Mouse (Mus musculus) hindbrain, postnatal 0 days (tissue): ENCODE results near the gene Pnkd. TPM values are rescaled to one million over a fixed set of nuclear protein-coding genes. Genes with fewer than 3 reads are reported as not detected.
"Not testable (repeated sequence)": the region's sequence is repeated elsewhere in the genome, so short reads cannot be mapped to it uniquely, and the experiment has no call there.

Source experiments
- ATAC-seq: fragments of 200-750 bp; cut with Nextera tagmentation; 2 replicates; pipeline ENCODE4 v1.8.0; 2017; ENCODE audit warnings: mild to moderate bottlenecking, moderate TSS enrichment, moderate library complexity
- DNase-seq: peaks from one replicate; pipeline ENCODE4 v3.0.0-alpha.2; 2015; ENCODE audit warnings: low spot score
- H3K27ac ChIP-seq: fragments of 300-500 bp; sonication (generic); 2 replicates; pipeline ENCODE4 v1.5.1; 2014; ENCODE audit warnings: mild to moderate bottlenecking
- H3K27me3 ChIP-seq: fragments of 300-500 bp; sonication (generic); 2 replicates; pipeline ENCODE4 v1.6.1; 2014; ENCODE audit warnings: low read length, mixed read lengths; ENCODE audit not compliant: insufficient read depth
- H3K36me3 ChIP-seq: fragments of 300-500 bp; sonication (generic); 2 replicates; pipeline ENCODE4 v1.6.1; 2014; ENCODE audit warnings: low read length, mixed read lengths; ENCODE audit not compliant: insufficient read depth
- H3K4me1 ChIP-seq: fragments of 300-500 bp; sonication (generic); 2 replicates; pipeline ENCODE4 v1.6.1; 2014; ENCODE audit warnings: antibody characterized with exemption, low read length, mixed read lengths; ENCODE audit not compliant: insufficient read depth
- H3K4me2 ChIP-seq: fragments of 300-500 bp; sonication (generic); 2 replicates; pipeline ENCODE4 v1.6.1; 2014; ENCODE audit warnings: low read depth, mild to moderate bottlenecking, low read length, moderate library complexity, mixed read lengths
- H3K4me3 ChIP-seq: fragments of 300-500 bp; sonication (generic); 2 replicates; pipeline ENCODE4 v1.5.1; 2014; ENCODE audit warnings: low read length
- H3K9ac ChIP-seq: fragments of 300-500 bp; sonication (generic); replicated peaks from 2 replicates; pipeline ENCODE4 v1.6.1; 2014; ENCODE audit warnings: mild to moderate bottlenecking, low read length, moderate library complexity, mixed read lengths
- H3K9me3 ChIP-seq: fragments of 300-500 bp; sonication (generic); 2 replicates; pipeline ENCODE4 v1.6.1; 2016; ENCODE audit warnings: low read length, mixed read lengths
- CTCF ChIP-seq: IDR thresholded peaks from 2 replicates; pipeline ENCODE4 v1.5.1; 2016; ENCODE audit warnings: antibody characterized with exemption, control low read depth, low read depth
- WGBS: fragments of 180-500 bp; shearing (Covaris S2); extraction: QIAGEN DNeasy Blood & Tissue Kit; methylation state at CpG from one replicate; pipeline ENCODE4 v1.1.7; 2014; 5-methylcytosine and 5-hydroxymethylcytosine counted together
- polyA plus RNA-seq: library from polyadenylated mRNA; unstranded; fragments of >200 nt; fragmentation: Nextera tagmentation; extraction: Ambion mirVana; gene quantifications from 2 replicates; pipeline ENCODE4 v1.2.1, GENCODE M21; 2015
- total RNA-seq: library from RNA; depleted of rRNA; stranded (reverse); fragments of >200 nt; gene quantifications from 2 replicates; pipeline ENCODE4 v1.2.3, GENCODE M21; 2014

Gene Pnkd
- total and polyA plus RNA-seq, 2 experiments from 2014 or later: 102 to 143 TPM

DNA sequence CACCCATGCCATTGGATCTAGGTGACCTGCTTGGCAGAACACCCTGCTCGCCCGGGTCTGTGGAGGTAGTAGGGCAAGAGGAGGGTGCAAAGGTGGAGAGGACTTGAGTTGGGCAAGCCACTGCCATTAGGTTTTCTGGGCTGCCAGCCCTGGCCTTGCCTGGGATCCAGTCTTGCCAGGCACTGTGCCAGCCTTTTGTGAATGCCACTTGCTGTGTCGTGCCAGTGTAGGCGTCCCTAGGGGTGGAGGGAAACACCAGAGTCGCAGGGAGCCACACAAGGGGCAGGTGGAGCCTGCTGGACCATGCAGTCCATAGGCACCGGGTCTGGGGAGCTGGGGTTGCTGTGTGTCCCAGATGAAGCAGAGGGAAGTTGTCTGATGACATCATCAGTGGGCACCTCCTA, 55.6 kb downstream of the Pnkd start:
- 60% methylated on average over 6 of the region's 6 CpGs for WGBS
- peak; percentile 33; the same call in 1 of the 2 replicates for ATAC-seq
- DNase-seq: peak; percentile 66
- no peak for TF ChIP-seq CTCF
- Histone ChIP-seq H3K4me1 (peaks cover 18% of the 10 kb centered on the region), H3K9ac (no peak overlapping the region), H3K4me2 (no peak overlapping the region), H3K27ac (no peak overlapping the region), H3K4me3 (no peak overlapping the region), H3K36me3 (no peaks in the 10 kb centered on the region), H3K27me3 (no peaks in the 10 kb centered on the region), H3K9me3 (no peaks in the 10 kb centered on the region)

DNA sequence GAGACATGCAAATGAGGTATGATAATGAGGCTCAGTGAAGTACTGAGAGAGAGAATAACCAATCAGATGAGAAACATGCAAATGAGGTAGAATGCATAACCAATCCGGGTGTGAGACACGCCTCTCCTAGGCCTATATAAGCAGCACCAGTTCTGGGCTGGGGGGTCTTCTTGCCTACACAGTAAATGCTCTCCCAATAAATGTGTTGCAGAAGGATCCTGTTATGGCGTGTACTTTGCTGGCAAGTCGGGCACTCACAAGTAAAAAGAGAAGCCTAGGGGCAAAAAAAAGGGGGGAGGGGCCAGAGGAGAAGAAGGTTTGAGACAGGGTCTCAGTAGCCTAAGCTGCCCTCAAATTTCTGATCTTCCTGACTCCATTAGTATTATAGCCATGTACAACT, 56.3 kb downstream of the Pnkd start:
- H3K4me3 ChIP-seq, H3K9me3 ChIP-seq, H3K27me3 ChIP-seq, ATAC-seq, H3K36me3 ChIP-seq, H3K9ac ChIP-seq, DNase-seq, H3K27ac ChIP-seq, H3K4me2 ChIP-seq: not testable (repeated sequence)
- H3K4me1 ChIP-seq: peaks cover 17% of the 10 kb centered on the region
- 97% methylated on average over 4 of the region's 4 CpGs for WGBS

DNA sequence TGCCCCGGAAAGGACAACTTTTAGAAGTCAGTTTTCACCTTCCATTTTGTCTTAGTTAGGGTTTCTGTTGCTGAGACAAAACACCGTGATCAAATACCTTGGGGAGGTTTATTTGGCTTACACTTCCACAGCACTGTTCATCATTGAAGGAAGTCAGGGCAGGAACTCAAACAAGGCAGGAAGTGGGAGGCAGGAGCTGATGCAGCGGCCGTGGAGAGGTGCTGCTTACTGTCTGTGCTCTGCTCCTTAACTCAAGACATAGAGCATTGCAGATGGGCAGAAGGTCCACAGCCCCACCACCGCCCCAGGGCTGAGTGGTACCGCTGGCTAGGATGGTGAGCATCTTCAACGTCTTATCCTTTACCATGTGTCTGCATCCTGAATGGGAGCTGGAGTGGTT, 57.2 kb downstream of the Pnkd start:
- H3K36me3 ChIP-seq: no peaks in the 10 kb centered on the region
- H3K4me1 ChIP-seq: peaks cover 17% of the 10 kb centered on the region
- DNase-seq (no peak), ATAC-seq (no peak)
- H3K4me2 ChIP-seq: no peak overlapping the region
- no peak overlapping the region for H3K27ac ChIP-seq
- H3K9ac ChIP-seq: no peak overlapping the region
- 86% methylated on average over 7 of the region's 7 CpGs for WGBS
- H3K4me3 ChIP-seq: no peak overlapping the region
- no peaks in the 10 kb centered on the region for H3K9me3 ChIP-seq
- no peak for TF ChIP-seq CTCF
- no peaks in the 10 kb centered on the region for H3K27me3 ChIP-seq

DNA sequence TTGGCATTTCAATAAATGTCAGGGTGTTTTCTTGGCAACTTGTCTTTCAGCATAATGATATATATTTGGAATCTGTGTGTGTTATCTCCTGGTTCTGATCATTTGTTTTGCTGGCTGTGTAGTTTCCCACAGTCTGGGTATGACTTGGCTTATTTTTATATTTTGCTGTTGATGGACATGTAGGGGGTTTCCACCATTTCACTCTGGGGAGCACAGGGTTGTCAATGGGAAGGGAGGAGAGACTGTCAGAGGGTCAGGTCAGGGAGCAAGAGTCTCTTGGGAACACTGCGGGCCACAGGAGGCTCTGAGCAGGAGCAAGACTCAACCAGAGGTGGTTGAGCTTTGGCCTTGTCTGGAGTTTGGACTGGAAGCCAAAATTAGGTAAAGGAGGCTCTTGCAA, 57.6 kb downstream of the Pnkd start:
- Histone ChIP-seq H3K9ac (no peak overlapping the region), H3K36me3 (no peaks in the 10 kb centered on the region), H3K9me3 (no peaks in the 10 kb centered on the region), H3K27me3 (no peaks in the 10 kb centered on the region), H3K4me2 (no peak overlapping the region), H3K27ac (no peak overlapping the region), H3K4me3 (no peak overlapping the region), H3K4me1 (peaks cover 16% of the 10 kb centered on the region)
- no peak for DNase-seq
- ATAC-seq: no peak
- 89% methylated on average over 1 of the region's 1 CpGs for WGBS
- no peak for TF ChIP-seq CTCF

DNA sequence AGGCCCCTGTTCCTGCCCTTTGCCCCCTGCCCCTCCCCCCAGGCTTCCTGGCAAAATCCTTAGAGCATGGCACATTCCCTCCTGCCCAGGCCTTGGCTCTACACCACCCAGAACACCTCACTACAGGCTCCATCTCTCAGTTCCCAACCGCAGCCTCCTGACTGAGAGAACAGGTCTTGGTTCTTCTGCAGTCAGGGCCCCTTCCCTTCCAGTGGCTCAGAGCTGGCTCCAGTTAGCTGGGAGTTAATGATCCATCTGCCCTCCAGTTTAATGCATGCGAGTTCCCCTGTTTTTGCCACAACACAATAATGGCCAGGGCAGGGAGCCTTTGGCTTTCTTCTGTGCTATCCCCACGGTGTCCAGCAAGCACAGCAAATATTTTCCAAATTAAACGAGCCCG, 58.4 kb downstream of the Pnkd start:
- 36% methylated on average over 5 of the region's 5 CpGs for WGBS
- DNase-seq (no peak), ATAC-seq (no peak)
- Histone ChIP-seq H3K4me1 (peaks cover 12% of the 10 kb centered on the region), H3K27ac (no peak overlapping the region), H3K9me3 (no peaks in the 10 kb centered on the region), H3K27me3 (no peaks in the 10 kb centered on the region), H3K9ac (no peak overlapping the region), H3K4me3 (no peak overlapping the region), H3K4me2 (no peak overlapping the region), H3K36me3 (0 out of 2 replicates have a peak, but pooled peaks cover 3% of the 10 kb centered on the region)
- no peak for TF ChIP-seq CTCF

DNA sequence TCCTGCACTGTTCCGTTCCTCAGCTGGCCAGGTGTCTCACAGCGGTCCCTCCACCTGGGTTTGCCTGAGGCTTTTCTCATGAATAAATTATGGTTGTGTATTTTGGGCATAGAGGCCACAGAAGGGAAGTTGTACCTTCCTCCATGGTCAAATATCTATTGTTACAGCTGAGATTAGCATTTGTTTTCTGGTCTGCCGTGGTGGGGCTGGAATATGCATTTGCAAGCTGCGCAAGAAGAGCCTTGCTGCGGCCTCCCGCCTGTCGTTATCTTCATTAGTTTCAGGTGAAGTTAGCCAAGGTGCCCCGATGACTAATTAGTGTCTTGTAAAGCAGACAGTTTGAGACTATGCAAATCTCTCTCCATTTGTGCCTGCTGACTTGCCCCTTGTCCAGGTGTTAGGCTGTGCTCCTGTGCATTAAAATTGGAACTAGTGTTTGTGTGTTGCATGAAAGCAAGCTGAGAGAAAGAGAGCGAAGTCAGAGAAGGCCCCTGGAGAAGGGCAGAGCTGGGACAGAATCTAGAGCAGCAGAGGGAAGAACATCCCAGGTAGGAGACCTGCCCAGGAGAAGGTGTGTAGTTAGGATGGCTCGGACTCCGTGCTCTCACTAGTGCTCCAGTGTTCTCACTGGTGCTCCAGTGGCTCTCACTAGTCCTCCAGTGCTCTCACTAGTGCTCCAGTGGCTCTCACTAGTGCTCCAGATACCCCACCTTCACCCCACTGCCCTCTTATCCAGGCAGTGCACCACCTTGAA, 59.6 kb downstream of the Pnkd start:
- 73% methylated on average over 11 of the region's 11 CpGs for WGBS
- Histone ChIP-seq H3K27me3 (no peaks in the 10 kb centered on the region), H3K4me1 (peaks cover 12% of the 10 kb centered on the region), H3K9ac (no peak overlapping the region), H3K27ac (no peak overlapping the region), H3K36me3 (peaks cover 5% of the 10 kb centered on the region; the same call in 1 of the 2 replicates), H3K4me3 (no peak overlapping the region), H3K4me2 (no peak overlapping the region), H3K9me3 (no peaks in the 10 kb centered on the region)
- TF ChIP-seq CTCF: no peak
- ATAC-seq (no peak), DNase-seq (no peak)

DNA sequence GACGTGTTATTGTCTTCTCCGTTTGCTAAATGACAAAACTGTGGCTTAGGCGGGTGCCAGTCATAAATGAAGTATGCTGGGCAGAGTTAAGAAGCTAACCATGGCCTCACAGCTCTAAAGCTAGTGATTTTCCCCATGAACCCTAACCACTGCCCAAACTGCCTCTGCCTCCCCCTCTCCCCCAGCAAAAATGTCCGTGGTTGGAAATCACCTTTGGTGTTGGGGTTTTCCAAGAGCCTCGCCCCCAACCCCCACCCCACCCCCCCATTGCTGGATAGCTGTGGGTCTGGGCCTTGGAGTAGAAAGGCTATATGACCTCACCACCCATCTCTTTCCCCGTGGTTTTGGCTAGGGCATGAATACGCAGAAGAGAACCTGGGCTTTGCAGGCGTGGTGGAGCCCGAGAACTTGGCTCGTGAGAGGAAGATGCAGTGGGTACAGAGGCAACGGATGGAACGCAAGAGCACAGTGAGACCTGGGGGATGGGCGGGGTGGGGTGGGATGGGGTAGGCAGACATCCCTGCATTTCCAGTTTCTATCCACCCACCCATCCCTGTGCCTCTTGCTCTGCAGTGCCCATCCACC, 66.5 kb downstream of the Pnkd start:
- DNase-seq (no peak), ATAC-seq (no peak)
- 88% methylated on average over 13 of the region's 13 CpGs for WGBS
- Histone ChIP-seq H3K4me1 (no peaks in the 10 kb centered on the region), H3K27ac (no peak overlapping the region), H3K9me3 (no peaks in the 10 kb centered on the region), H3K4me2 (no peak overlapping the region), H3K9ac (no peak overlapping the region), H3K4me3 (no peak overlapping the region), H3K36me3 (peaks cover 18% of the 10 kb centered on the region; the same call in 1 of the 2 replicates), H3K27me3 (no peaks in the 10 kb centered on the region)
- no peak for TF ChIP-seq CTCF
